Mouse (Mus musculus) thymus, postnatal 25 days (tissue): Measurements from ENCODE around the gene Aldh16a1.

Experiments
- DNase-seq: peaks from one replicate; pipeline ENCODE4 v3.0.0; 2022

Gene Aldh16a1

DNA sequence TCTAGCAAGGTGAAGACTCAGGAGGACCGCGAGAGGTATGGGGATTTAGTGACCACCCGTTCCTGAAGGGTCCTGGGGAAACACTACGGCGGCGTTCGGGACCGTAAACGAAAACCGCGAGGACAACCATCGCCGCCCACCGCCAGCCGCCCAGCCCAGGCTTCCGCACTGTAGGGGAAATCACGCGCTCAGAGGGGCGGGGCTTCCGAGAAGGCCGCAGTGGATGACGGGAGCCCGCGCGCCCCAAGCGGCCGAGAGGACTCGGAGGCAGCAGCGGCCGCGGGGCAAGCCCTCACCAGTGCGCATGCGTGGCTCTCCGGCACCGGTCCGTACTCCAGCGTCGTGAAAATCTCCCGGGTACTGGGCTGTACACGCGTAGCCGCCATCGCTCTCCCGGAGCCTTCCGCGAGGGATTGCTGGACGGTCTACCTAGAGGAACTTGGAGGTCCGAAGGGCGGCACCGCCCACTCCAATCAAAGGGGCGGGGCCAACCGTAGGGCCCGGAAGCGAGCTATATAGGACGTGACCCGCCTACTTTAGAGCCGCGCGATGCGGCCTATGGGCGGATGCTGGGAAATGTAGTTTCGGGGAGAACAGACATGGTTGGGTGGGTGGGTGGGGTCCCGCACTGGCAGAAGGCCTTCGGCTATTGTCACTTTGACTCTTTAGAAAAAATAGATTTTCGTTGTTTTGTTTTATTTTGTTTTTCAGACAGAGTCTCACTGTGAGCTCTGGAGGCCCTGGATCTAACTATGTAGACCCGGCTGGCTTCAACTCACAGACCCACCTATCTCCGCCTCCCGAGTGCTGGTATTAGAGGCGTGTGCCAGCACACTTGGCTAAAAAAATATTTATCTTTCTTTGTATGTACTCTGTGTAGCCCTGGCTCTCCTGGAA, at the start of gene Aldh16a1, which contains the start of gene Pih1d1:
TSS of gene Aldh16a1 (minus strand) at position 489 of the 897 bp plus-strand sequence.
TSS of gene Pih1d1 (plus strand) at position 208 of the 897 bp plus-strand sequence.
- peak; percentile 98 for DNase-seq

DNA sequence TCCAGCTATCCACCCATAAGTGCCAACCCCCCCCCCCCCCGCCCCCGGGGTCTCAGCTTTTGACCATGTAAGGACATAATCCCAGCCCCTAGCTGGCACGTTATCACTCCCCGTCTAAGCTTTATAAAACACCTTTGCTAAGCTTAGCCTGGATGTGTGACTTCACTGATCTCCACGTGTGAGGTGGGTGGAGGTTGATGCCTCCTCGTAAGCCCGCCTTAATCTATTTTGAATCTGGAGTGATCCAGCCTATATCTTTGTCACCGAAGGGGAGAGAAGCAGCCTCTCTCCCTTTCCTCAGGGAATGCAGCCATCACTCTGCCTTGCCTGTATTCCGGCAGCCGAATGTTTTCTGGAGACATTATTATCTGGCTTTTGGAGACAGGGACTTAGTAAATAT, 48.3 kb upstream of the Aldh16a1 start:
- no peak for DNase-seq

DNA sequence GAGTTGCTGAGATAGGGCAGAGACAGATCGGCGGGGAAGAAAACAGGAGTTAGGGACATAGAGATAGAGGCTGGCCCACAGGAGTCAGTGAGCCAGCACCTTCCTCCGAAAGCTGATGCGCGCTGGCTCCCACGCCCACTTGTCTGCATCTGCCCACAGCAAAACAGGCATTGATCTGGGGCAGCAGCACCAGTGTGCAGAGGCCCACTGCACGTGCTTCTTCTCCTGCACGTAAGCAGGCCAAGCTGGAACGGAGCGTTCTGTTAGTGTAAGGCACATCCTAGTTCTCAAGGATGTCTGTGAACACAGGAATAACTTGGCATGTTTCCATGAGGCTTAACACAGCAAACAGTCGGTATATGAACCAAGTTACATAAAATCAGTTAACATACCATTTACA, 44.6 kb upstream of the Aldh16a1 start:
- DNase-seq: no peak

DNA sequence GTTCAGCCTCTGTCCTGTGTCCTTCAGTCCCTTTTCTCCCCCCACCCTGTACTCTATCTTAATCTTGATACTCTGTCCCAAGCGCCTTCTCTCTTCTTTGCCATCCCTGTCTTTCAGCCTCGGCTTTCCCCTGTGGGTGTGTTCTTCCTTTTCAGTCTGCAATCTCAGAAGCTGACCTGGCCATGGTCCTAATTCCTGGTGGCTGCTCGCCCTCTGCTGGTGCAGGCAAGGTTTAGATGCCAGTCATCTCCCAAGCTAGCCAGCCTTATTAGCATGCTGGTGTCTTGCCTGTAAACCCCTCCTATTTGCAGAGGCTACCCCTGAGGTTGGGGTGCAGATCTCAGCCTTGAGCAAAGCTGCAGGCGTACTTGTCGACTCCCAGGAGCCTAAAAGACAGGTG, 44.1 kb upstream of the Aldh16a1 start:
- peak; percentile 28 for DNase-seq

DNA sequence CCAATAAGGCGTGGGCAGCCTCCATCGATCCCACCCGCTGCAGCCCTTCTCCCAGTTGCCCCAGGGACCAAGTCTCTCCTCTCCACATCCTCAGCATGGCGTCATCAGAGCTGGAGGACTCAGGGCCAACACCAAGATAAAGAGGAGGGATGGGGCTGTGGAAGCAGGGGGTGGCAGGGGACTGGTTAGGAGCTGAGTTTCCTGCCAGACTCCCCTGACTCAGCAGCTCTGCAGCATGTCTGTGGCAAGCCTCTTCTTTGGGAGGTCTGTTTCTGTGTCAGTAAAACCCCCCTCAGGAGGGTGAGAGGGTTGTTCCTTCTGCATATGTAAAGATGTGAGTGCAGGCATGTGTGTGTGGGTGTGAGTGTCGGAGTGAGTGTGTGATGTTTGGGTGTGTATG, 42.6 kb upstream of the Aldh16a1 start:
- DNase-seq: no peak

DNA sequence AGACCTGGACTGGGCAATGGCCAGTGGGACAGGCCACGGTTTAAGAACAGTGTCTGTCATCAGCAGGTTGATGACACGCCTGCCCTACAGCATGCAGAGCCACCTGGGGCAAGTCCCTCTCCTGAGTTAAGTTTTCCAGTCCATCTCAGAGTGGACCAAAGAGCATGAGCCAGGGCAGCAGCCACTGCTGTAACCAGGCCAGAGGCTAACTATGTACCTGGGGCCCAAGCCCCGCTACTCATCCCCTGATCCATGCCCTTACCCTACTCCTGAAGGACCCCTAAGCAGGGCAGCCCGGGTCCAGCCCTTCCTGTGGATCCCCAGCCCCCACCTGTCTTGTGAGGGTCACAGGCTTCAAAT, 41.8 kb upstream of the Aldh16a1 start:
- no peak for DNase-seq

DNA sequence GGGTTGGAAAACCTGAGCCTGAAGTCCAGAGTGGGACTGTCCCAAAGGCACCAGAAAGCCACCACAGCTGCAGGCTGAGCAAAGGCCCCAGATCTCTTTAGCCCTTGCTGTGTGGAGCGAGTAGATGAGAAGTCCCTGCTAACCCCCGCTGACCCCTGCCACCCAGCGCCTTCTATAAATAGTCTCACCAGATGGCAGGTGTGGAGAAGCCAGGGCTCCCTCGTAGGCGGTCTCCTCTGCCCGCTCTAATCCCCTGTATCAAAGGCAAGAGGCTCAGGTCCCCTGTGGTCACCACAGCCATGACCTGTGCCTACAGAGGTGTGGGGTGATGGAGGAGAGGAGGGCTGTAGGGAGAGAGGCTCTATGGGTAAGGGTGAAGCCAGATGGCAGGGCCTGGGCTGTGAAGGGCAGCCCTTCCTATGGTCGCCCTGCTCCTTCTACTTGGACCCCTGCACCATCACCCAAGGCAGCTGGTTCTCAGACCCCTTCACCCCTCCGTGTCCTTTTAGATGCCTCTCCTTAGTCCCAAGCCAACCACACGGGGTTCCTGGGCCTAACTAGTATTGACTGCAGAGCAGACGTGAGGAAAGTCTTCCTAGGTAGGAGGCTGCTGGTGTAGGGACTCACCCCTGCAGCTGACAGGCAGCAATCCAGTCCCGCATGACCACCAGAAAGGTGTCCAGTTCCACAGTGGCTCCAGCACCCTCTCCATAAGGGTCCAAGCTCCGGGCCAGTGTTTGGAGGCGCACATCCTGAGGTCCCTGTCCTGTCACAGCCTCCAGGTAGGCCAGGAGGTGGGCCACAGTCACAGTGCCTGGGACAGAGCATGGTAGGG, 41.2 kb upstream of the Aldh16a1 start:
- no peak for DNase-seq

DNA sequence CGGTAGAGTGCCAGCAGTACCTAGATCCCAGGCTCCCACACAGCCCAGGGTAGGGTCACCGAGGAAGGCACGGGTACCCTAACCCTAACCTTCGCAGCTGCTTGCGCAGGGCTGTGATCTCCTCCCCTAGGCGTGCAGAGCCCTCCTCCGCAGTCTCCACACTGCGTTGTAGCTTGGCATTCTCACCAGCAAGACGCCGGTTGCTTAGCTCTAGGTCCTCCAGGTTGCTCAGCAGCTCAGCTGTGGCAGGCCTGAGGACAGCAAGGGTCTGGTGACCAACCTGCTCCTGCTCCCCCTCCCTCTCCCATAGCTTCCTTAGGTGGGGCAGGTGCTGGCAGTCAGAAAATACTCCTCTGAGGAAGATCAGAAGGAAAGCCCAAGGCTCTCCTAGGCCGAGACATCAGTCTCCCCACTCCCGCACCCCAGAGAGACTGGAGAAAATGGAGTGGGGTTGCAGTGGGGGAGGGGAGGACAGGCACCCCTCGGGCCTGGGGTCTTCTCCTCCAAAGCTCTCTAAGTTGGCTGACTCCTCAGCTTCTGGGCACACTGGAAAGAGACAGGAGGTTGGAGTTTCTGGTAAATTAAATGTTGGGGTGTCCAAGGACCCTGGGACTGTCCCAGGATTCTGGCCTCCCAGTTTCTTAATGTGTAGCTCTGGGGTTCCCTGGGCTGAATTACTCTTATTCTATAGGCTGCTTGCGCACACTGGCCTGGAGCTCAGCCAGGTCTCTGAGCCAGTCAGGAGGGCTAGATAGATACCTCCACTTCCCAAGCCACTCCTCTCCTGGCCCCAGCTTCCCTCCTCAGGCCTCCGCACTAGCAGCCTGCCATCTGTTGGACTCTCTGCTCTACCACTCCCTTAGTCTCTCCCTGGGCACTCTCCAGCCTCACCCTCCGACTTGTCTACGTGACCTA, 39.7 kb upstream of the Aldh16a1 start:
- DNase-seq: no peak

DNA sequence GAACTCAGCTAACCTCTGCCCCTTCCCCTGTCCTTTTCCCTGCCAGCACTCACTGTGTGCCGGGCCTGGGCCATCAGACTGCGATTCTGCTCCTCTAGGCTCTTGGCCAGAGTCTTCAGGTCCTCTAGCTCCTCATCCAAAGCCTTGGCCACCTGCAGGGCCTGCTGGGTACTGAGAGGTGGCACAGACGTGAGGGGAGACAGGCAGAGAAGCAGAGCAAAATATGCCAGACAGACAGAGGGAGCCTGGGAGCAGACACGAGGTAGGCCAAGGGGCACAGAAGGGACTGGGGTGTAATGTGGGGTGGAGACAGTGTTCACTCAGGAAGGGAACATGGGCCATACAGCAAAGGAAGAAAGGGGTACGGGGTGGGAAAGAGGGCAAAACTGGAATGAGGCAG, 39.0 kb upstream of the Aldh16a1 start:
- DNase-seq: no peak

DNA sequence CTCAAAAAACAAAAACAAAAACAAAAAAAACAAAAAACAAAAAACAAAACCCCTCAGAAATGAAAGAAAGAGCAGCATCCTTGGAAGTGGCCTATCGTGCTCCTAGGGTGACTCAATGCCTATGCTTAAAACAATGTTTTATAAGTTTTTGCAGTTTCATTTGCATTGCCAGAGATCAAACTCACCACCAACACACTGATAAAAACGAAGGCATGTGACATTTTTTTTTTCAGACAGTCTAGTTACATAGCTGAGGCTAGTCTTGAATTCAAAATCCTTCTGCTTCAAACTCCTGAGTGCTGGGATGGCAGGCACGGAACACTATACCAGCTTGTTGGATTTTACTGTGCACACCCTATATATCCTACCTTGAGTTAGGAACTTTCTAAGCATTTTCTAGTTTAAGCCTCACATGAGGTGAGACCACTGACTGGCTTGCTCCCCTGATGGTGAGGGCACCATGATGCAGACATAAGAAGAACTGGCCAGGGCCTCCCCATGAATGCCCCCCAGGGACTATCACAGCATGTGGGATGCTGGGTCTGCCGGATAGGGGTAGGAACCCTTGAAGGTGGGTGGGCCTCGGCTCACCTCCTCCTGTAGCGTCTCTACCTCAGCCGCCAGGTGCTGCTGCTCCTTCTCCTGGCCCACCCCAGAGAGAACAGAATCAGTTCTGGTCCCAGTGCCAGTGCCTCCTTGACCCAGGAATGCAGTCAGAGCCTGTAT, 38.4 kb upstream of the Aldh16a1 start:
- no peak for DNase-seq

DNA sequence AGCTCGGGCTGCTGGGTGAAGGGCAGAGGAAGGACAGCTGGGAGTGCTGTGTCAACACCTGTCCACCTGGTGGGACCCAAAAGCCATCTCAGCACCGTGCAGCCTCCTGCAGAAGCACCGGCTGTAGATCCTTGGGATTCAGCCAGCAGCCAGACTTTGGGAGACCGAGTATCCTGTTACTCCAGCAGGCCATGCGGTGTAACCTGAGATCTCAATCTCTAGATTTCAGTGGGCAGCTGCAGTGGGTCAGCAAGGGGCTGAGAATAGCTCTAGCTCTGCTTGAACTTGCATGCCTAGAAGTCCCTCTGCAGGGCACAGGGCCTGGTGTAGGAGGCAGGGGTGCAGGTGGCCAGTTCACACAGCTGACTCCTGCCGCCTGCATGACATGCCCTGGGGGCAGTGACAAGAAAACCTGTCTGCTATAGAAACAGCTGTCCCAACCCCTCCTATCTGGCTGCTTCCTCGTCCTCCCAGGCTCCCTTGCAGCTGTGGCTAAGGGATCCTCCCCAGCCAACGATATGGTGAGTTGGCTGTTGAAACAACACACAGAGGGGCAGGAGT, 37.5 kb upstream of the Aldh16a1 start:
- DNase-seq: no peak

DNA sequence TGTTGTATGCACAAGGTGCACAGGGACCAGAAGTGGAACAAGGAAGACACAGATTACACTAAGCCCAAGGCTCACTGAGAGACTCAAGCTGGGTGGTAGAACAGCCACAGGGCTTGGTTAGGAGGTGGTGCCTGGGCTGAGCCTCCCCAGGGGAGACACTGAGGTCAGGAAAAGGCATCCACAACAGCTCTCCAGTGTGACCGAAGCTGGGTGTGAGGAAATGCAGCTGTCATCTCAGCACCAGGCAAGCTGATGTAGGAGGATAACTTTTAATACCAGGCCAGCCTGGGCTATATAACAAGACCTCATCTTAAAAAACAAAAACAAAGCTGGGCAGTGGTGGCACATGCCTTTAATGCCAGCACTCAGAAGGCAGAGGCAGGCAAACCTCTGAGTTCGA, 36.8 kb upstream of the Aldh16a1 start:
- DNase-seq: no peak

DNA sequence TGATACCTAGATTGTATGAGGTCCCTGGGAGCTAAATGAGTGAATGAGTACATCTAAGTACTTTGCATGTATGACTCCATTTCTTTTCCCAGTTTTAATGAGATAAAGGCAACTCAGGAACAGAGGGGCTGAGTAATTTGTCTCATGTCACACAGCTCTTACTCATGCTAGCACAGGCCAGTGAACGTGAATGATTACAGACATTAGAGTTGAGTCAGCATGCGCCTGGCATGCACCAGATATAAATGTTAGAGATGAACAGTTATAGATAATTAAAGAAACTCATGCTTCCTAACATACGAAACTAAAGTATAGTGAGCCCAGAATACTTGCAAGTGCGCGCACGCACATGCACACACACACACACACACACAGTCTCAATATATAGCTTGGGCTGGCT, 35.8 kb upstream of the Aldh16a1 start:
- DNase-seq: no peak

DNA sequence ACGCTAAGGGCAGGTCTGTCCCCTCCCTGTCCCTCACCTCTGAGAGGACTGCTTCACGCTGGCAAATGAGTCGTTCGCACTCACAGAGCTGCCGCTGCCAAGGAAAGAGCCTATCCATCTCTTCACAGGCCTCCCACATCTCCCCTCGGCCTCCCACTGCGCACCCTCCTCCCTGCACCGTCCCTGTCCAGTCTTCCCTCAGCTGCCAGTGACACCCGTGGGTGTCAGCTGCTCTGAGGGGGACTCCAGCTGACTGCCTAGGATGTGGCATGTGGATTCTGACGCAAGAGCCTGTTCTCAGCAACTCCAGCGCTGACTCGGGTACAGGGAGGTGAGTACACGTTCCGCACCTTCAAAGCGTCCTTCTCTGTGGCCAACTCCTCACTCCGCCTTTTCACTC, 35.2 kb upstream of the Aldh16a1 start:
- DNase-seq: no peak

DNA sequence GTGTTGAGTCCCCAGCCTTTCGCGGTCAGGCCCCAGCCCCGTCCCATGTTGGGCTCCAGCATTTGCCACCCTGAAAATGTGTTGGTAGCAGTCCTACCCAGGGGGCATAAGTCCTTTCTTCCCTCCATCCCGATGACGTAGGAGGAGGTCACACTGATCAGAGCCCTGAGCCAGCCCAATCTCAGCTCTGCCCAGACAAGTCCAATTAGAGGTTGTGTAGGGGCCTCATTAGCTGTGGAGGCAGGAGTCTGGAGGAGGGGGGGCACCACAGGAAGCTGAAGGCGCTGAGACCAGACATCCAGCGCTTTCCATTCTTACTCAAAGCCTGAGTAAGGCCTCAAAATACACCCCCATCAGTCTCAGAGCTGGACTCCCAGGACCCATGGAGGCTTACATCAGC, 31.5 kb upstream of the Aldh16a1 start:
- no peak for DNase-seq

DNA sequence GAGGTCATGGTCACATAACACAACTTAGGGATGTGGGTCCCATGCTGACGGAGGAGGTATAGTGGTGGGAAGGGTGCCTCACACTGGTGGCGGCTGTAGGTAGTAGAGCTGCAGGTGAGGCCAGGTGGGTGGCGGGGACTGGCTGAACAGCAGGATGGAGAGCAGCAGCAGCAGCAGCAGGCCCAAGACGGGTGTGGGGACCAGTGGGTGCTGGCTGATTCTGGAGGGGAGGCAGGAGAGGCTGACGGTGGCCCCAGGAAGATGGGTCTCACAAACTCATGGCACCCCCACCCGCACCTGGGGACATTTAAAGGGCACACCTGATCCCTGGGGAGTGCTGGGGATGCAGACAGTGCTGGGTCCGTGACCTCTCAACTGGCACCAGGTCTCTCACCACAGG, 29.3 kb upstream of the Aldh16a1 start:
- no peak for DNase-seq

DNA sequence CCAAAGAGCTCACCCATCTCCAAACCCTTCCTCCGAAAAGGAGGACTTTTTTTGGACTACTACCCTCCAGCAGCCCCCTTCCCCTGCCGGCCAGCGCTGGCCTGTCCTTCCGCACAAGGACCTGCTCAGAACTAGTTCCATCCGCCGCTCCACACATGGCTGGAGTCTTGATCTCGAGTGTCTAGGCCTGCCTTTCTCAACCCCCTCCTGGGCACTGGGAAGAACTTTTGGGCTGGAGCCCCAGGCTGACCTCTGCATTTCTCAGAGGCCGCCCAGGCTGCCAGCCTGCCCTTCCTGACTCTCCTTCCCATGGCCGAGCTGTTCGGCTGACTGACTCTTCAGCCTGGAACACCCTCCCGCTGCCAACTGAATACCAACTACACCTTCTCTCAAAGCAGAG, 28.2 kb upstream of the Aldh16a1 start:
- DNase-seq: no peak

DNA sequence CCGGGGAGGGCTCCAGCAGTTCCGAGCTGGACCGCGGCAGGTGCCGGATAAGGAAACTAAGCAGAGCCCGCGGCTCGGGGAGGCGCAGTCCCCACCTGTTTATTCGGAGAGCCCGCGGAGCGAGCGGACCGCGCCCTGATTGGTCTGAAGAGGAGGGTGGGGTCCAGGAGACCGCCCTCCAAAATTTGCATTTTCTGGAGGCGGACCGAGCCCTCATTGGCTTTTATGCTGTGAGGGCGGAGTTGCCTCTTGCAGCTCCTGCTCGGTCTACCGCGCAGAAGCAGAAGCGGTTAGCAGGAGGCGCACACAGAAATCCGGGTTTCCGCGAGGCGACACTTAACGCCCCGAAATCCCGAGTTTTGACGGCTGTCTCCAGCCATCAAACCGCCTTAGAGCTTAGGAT, 27.8 kb upstream of the Aldh16a1 start:
- peak; percentile 86 for DNase-seq

DNA sequence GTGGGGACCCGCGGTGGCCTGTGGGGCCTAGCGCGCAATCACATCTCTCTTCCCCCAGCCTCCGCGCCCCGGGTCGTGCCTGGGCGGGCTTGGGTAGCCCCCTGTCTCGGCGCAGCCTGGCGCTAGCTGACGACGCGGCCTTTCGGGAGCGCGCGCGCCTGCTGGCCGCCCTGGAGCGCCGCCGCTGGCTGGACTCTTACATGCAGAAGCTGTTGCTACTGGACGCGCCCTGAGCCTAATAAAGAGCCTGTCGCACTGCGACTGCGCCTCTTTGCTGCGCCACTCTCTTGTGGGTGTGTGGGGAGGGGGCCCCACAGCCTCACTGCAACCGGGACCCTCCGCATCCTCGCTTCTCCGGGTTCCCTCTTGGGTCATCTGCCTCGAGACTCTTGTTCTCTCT, 27.2 kb upstream of the Aldh16a1 start:
- DNase-seq: no peak

DNA sequence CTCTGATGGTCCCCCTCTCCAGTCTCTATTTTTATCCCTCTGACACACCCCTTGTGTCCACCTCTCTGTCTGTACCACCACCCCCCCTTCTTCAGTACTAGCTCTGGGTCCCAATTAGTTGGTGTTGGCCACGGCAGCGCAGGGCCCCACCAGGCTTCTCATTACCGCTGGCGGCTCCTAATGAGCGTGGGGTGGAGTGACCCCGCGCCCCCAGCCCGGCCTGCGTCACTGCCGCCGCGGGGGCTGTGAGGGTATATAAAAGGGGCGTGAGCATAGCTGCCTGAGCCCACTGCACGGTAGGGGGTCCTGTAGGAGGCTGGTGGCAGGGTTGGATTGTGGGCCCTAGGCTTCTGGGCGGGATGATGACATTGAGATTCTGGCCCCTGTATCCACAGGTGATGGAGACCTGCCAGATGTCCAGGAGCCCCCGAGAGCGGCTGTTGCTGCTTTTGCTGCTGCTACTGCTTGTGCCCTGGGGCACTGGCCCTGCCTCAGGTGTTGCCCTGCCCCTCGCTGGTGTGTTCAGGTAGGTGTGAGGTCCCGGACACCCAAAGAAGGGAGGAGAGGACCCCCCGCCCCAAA, 26.6 kb upstream of the Aldh16a1 start, which contains the start of gene Pth2:
TSS of gene Pth2 (plus strand) at position 100 of the 582 bp plus-strand sequence.
- no peak for DNase-seq

DNA sequence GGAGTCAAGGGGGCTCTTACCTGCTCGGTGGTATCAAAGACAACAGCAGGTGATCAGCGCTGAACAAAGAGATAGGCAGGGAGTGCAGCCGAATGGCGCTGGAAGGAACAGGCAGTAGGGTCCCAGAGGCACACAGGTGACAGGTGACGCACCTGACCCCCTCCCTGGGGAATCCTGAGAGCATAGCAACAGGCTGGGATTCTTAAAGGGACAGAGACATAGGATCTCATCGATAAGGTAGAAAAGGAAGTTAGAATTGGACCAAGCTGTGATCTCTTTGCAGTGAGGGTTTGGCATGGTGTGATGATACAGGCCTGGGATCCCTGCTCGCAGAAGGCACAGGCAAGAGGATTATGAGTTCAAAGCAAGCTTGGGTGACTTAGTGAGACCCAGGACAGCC, 25.1 kb upstream of the Aldh16a1 start, which contains the start of gene Gfy:
TSS of gene Gfy (minus strand) at position 101 of the 400 bp plus-strand sequence.
- DNase-seq: no peak
